Mouse (Mus musculus) frontal cortex, postnatal 36 days (tissue): ENCODE data around the gene Cbx2.

Source experiments
- DNase-seq, 2 experiments: peaks; one replicate each; pipeline ENCODE4 v3.0.0; 2022; ENCODE audit warnings: low spot score in 2 of 2

Gene Cbx2

DNA sequence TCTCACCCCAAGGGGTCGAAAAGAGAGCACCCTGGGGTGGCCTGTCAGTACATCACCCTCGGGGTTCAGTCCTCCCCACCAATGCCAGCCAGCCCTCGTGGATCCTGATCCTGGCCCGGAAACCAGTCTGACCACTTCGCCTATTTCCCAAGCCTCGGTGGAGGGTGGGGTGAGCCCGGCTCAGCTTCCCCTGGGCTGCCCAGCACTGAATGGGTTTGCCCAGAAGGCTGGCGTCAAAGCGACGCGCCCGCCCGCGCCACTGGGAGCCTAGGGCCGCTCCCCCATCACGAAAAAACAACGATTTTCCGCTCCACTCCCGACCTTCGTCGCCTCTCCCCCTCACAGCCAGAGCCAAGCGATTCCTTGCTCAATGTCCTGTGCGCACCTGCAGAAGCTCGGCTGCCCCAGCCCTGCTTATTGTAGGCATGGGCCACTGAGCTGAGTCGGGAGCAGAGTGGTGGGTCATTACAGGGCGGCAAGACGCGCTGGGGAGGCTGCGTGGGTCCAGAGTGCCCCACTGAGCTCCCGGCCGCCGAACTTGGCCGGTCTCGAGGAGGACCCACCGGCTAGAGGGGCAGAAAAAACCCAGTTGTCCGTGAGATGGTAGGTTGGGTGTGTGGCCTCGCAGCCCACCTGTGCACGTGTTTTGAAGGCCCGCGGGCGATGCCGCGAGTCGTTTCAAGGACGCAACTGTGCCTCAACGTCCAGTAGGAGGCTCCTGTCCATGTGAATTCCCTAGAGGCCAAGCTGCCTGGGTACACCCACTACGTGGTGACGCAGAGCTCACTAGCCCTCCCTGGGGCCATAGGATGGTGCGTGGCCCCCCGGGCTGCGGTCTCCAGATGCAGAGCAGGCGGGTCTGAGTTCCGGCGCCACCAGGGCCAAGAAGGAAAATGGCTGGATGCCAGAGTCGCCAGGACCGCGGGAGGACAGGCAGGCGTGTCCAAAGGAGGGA is 35.6 kb downstream of the Cbx2 start:
- DNase-seq = no peak

GRCm38 (mm10) chr11:119059256-119059655 is 36.5 kb downstream of the Cbx2 start:
- DNase-seq = no peak

GRCm38 (mm10) chr11:119066841-119067240 is 44.1 kb downstream of the Cbx2 start:
- no peak for DNase-seq

GRCm38 (mm10) chr11:119072239-119072638 is 49.5 kb downstream of the Cbx2 start:
- DNase-seq = no peak

DNA sequence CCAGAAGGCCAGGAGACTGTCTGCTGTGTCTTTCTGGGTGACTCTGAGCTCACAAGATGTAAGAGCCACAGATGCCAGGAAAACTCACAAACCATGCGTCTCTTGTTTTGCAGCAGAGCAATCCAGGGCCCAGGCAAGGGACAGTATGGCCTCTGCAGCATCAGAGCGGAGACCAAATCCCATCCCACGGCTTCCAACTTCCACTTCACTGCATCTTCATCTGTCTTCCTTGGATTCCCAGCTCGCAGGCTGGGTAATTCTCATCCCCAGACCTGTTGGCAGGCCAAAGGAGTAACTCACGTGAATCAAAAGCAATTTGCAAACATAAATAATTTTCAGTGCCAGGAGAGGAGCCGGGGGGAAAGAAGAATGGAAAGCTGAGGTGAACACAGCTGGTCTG is 50.2 kb downstream of the Cbx2 start:
- DNase-seq = no peak

- DNase-seq = no peak
Observed at GRCm38 (mm10) chr11:119073876-119074433, 51.2 kb downstream of the Cbx2 start.

DNA sequence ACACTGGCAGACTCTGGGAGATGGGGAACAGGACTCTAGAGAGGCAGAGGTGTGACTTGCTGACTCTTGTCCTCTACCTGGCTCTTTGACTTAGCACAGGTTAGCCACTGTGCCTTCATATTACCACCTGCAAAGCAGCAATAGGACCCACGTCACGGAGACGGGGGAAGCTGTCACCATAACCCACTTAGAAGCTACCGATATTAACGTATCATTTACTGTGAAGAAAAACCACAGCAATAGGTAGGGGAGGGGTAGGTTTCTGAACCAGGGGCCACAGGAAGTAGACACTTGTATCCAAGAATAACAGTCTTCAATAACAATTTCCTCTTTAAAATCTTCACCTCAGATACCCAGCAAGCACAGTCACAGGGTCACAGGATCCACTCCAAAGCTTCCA is 53.0 kb downstream of the Cbx2 start:
- DNase-seq = no peak

- DNase-seq = no peak
Observed at GRCm38 (mm10) chr11:119077755-119078154, 55.0 kb downstream of the Cbx2 start.

GRCm38 (mm10) chr11:119078691-119079444 is 56.1 kb downstream of the Cbx2 start:
- no peak for DNase-seq

GRCm38 (mm10) chr11:119079445-119079837 is 56.7 kb downstream of the Cbx2 start:
- DNase-seq = no peak

DNA sequence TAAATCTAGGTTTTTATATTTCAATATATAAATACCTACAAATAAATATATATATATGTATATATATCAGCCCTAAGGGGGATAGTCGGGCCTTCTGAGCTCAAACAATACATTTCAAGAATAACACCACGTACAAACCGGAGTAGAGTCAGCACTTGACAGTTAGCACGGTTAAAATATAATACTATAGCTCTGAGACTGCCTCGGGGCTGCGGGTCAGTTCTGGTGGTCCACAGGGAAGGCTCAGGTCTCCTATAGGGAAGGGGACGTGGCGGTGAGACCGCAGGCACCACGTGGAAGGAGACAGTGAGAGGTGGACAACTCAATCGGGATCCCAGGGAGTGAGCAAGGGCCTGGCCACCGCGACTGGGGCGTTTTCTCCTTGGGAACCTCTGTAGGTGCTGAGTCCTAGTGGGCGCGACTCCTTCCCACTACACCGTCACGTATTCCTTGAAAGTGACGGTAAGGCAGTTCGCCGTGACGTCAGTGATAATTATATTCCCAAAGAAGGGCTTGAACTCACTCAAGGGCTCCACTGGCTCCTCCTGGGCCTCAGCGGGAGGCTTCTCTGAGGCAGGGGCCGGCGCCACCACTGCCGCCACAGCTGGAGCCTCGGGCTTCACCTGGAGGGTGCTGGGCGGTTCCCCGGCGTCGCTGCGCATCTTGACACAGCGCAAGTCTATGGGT is 57.8 kb downstream of the Cbx2 start:
- DNase-seq = no peak
